Mouse (Mus musculus) kidney, adult 2 months (tissue): ENCODE measurements at regions not wholly inside any gene's neighbourhood (a gene's known extent, or its start where the extent isn't known, plus 50 kb on each side); places are given as distances from the start of the nearest gene placed in this dataset.

Source experiments
- DNase-seq: peaks from one replicate; pipeline ENCODE4 v3.0.0; 2021
- H3K27ac ChIP-seq: fragments of 200-500 bp; 2 replicates; pipeline ENCODE4 v1.5.1; 2012; ENCODE audit warnings: low read depth, low read length, control low read depth, inconsistent platforms; ENCODE audit not compliant: insufficient read depth
- H3K27me3 ChIP-seq: fragments of 200-500 bp; replicated peaks from 2 replicates; pipeline ENCODE4 v1.6.1; 2012; ENCODE audit warnings: mild to moderate bottlenecking, moderate library complexity, low read length, inconsistent platforms; ENCODE audit not compliant: control insufficient read depth, insufficient read depth
- H3K36me3 ChIP-seq: fragments of 200-500 bp; 2 replicates; pipeline ENCODE4 v1.6.1; 2012; ENCODE audit warnings: mild to moderate bottlenecking, moderate library complexity, low read length, inconsistent platforms; ENCODE audit not compliant: control insufficient read depth, insufficient read depth
- H3K4me1 ChIP-seq: fragments of 200-500 bp; 2 replicates; pipeline ENCODE4 v1.6.1; 2011; ENCODE audit warnings: low read length; ENCODE audit not compliant: control insufficient read depth, insufficient read depth
- H3K4me3 ChIP-seq: fragments of 200-500 bp; 2 replicates; pipeline ENCODE4 v1.5.1; 2011; ENCODE audit warnings: mild to moderate bottlenecking, low read depth, low read length, control low read depth; ENCODE audit not compliant: insufficient read depth
- CTCF ChIP-seq: fragments of 200-500 bp; conservative IDR thresholded peaks from 2 replicates; pipeline ENCODE4 v1.5.1; 2011; ENCODE audit warnings: low read depth, mild to moderate bottlenecking, control low read depth, low read length, moderate library complexity, mixed read lengths; ENCODE audit not compliant: insufficient read depth, insufficient read length
- POLR2A ChIP-seq: fragments of 200-500 bp; IDR thresholded peaks from one replicate; pipeline ENCODE4 v1.6.1; 2011; ENCODE audit warnings: low read depth, low read length, control low read depth
- WGBS: fragments of 180-500 bp; shearing (Covaris S2); methylation state at CpG from one replicate; pipeline ENCODE4 v1.1.7; 2018; 5-methylcytosine and 5-hydroxymethylcytosine counted together

GRCm38 (mm10) chr11:71410582-71410981, 180.0 kb upstream of the Nlrp1b start:
- no peak overlapping the region for H3K27ac ChIP-seq
- 92% methylated on average over 3 of the region's 3 CpGs for WGBS
- DNase-seq = no peak
- TF ChIP-seq POLR2A (no peak), CTCF (no peak)
- no peaks in the 10 kb centered on the region for H3K4me1 ChIP-seq
- no peaks in the 10 kb centered on the region for H3K27me3 ChIP-seq
- H3K4me3 ChIP-seq = no peak overlapping the region
- no peaks in the 10 kb centered on the region for H3K36me3 ChIP-seq

GRCm38 (mm10) chr11:71411958-71412357, 181.4 kb upstream of the Nlrp1b start:
- no peak for TF ChIP-seq CTCF
- no peak for TF ChIP-seq POLR2A
- H3K4me1 ChIP-seq = no peaks in the 10 kb centered on the region
- DNase-seq = no peak
- no peak overlapping the region for H3K4me3 ChIP-seq
- H3K27ac ChIP-seq = no peak overlapping the region
- 80% methylated on average over 1 of the region's 1 CpGs for WGBS
- H3K36me3 ChIP-seq = no peaks in the 10 kb centered on the region
- no peaks in the 10 kb centered on the region for H3K27me3 ChIP-seq

- no peak for DNase-seq
- WGBS = 55% methylated on average over 9 of the region's 9 CpGs
- TF ChIP-seq POLR2A (no peak), CTCF (no peak)
These were observed 184.0 kb upstream of the Nlrp1b start for GRCm38 (mm10) chr11:71414403-71415140.

GRCm38 (mm10) chr11:71415451-71415850, 184.9 kb upstream of the Nlrp1b start:
- DNase-seq = no peak
- H3K27ac ChIP-seq = no peak overlapping the region
- 52% methylated on average over 3 of the region's 3 CpGs for WGBS
- no peak overlapping the region for H3K4me3 ChIP-seq
- H3K4me1 ChIP-seq = no peaks in the 10 kb centered on the region
- H3K36me3 ChIP-seq = no peaks in the 10 kb centered on the region
- H3K27me3 ChIP-seq = no peaks in the 10 kb centered on the region
- TF ChIP-seq POLR2A (no peak), CTCF (no peak)

More at GRCm38 (mm10) chr11:71414403-71415140, 184.0 kb upstream of the Nlrp1b start:
- Histone ChIP-seq H3K4me1 (no peaks in the 10 kb centered on the region), H3K27me3 (no peaks in the 10 kb centered on the region), H3K4me3 (no peak overlapping the region), H3K36me3 (no peaks in the 10 kb centered on the region), H3K27ac (no peak overlapping the region)

GRCm38 (mm10) chr11:71422291-71422840, 191.8 kb upstream of the Nlrp1b start:
- Histone ChIP-seq H3K27me3 (no peaks in the 10 kb centered on the region), H3K27ac (no peak overlapping the region), H3K4me3 (no peak overlapping the region), H3K36me3 (no peaks in the 10 kb centered on the region), H3K4me1 (no peaks in the 10 kb centered on the region)
- 61% methylated on average over 2 of the region's 2 CpGs for WGBS
- TF ChIP-seq POLR2A = no peak
- no peak for TF ChIP-seq CTCF
- no peak for DNase-seq

- no peak overlapping the region for H3K4me3 ChIP-seq
- TF ChIP-seq POLR2A = no peak
- TF ChIP-seq CTCF = no peak
- peak; percentile 67 for DNase-seq
- WGBS = 59% methylated on average over 3 of the region's 3 CpGs
- H3K36me3 ChIP-seq = no peaks in the 10 kb centered on the region
- no peaks in the 10 kb centered on the region for H3K27me3 ChIP-seq
- no peak overlapping the region for H3K27ac ChIP-seq
- H3K4me1 ChIP-seq = no peaks in the 10 kb centered on the region
These were observed 192.7 kb upstream of the Nlrp1b start for GRCm38 (mm10) chr11:71423242-71423641.

GRCm38 (mm10) chr11:71424879-71425278, 194.3 kb upstream of the Nlrp1b start:
- no peak for DNase-seq
- Histone ChIP-seq H3K4me1 (no peaks in the 10 kb centered on the region), H3K27ac (no peak overlapping the region), H3K36me3 (no peaks in the 10 kb centered on the region), H3K4me3 (no peak overlapping the region), H3K27me3 (no peaks in the 10 kb centered on the region)
- TF ChIP-seq CTCF (no peak), POLR2A (no peak)
- 72% methylated on average over 5 of the region's 5 CpGs for WGBS

- Histone ChIP-seq H3K4me1 (no peaks in the 10 kb centered on the region), H3K36me3 (no peaks in the 10 kb centered on the region), H3K27me3 (no peaks in the 10 kb centered on the region), H3K4me3 (no peak overlapping the region), H3K27ac (no peak overlapping the region)
- WGBS = 31% methylated on average over 22 of the region's 22 CpGs
- DNase-seq = no peak
- no peak for TF ChIP-seq CTCF
- no peak for TF ChIP-seq POLR2A
These were observed 199.2 kb upstream of the Nlrp1b start for GRCm38 (mm10) chr11:71429739-71430138.
